Mouse (Mus musculus) olfactory bulb, adult 2 months (tissue): Measurements from ENCODE around the gene Atp23. TPM values are rescaled to one million over a fixed set of nuclear protein-coding genes. Genes with fewer than 3 reads are reported as not detected.
A peak's percentile ranks its signal among the peaks of the same experiment; 100 is the strongest.
"Not testable (repeated sequence)": the region's sequence is repeated elsewhere in the genome, so short reads cannot be mapped to it uniquely, and the experiment has no call there.

Experiments used
- H3K27ac ChIP-seq: fragments of 200-500 bp; 2 replicates; pipeline ENCODE4 v1.5.1; 2012; ENCODE audit warnings: low read depth, low read length; ENCODE audit not compliant: insufficient read depth
- H3K4me1 ChIP-seq: fragments of 200-500 bp; 2 replicates; pipeline ENCODE4 v1.6.1; 2012; ENCODE audit warnings: low read length; ENCODE audit not compliant: control insufficient read depth, insufficient read depth
- H3K4me3 ChIP-seq: fragments of 200-500 bp; 2 replicates; pipeline ENCODE4 v1.5.1; 2012; ENCODE audit warnings: mild to moderate bottlenecking, low read depth, low read length, moderate library complexity; ENCODE audit not compliant: insufficient read depth
- CTCF ChIP-seq: fragments of 200-500 bp; IDR thresholded peaks from 2 replicates; pipeline ENCODE4 v1.5.1; 2012; ENCODE audit warnings: low read depth, mild to moderate bottlenecking, low read length, moderate library complexity; ENCODE audit not compliant: insufficient read depth
- POLR2A ChIP-seq: fragments of 200-500 bp; IDR thresholded peaks from 2 replicates; pipeline ENCODE4 v1.6.1; 2012; ENCODE audit warnings: mild to moderate bottlenecking, low read depth, low read length, moderate library complexity; ENCODE audit not compliant: insufficient read depth
- WGBS: fragments of 180-500 bp; shearing (Covaris S2); methylation state at CpG from one replicate; pipeline ENCODE4 v1.1.7; 2018; 5-methylcytosine and 5-hydroxymethylcytosine counted together
- polyA plus RNA-seq: library from polyadenylated mRNA; stranded (reverse); fragments of >200 nt; gene quantifications from 2 replicates; pipeline ENCODE4 v1.2.4, GENCODE M21; 2012; ENCODE audit warnings: low replicate concordance; ENCODE audit not compliant: missing spikeins, insufficient read depth, insufficient read length

Atp23 gene
- polyA plus RNA-seq, 1 experiment: not detected

DNA sequence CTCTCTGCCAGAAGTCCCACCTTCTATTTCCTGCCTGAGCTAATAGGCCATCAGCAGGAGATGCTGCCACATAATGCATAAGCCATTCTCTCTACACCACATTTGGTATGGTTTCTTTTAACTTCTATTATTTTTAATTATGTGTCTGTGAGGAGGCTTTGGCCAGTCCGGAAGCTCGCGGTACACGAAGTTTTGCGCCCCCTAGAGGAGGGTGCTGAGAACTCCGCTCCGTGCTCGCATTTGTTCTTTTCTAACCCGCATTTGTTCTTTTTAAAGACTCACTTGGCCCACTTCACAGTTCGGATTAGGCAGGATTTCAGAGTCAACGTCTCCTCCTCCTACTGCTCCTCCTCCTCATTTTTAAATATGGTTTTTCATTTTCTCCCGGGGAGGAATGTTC is 56.5 kb downstream of the Atp23 start:
- Histone ChIP-seq H3K4me3 (no peak overlapping the region), H3K27ac (peak overlapping the region; percentile 53; the same call in 1 of the 2 replicates), H3K4me1 (peaks cover 5% of the 10 kb centered on the region; the same call in 1 of the 2 replicates)
- 16% methylated on average over 12 of the region's 12 CpGs for WGBS
- 0 out of 2 replicates have a peak, but pooled peaks have one; percentile 22 for TF ChIP-seq CTCF
- TF ChIP-seq POLR2A: no peak

DNA sequence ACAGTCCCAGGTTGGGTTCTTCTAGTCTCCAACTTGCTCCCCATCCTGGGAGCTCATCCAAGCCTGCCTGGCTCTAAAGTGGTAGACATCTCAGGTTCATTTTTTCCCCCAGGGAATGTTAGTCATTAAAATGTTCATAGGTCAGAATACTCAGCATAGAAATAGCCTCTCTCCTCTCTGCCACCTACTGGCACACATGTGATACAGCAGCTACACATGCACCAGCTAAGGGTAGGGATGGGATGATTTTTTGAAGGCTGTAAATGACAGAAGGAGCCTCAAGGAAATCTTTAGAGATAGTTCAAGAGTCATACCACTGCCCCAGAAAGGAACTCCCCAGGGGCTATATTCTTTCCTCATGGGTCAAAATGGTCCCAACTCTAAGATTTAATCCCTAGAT is 60.9 kb downstream of the Atp23 start:
- H3K4me1 ChIP-seq: peaks cover 2% of the 10 kb centered on the region; the same call in 1 of the 2 replicates
- TF ChIP-seq POLR2A: no peak
- no peak for TF ChIP-seq CTCF
- H3K27ac ChIP-seq: no peak overlapping the region
- no peak overlapping the region for H3K4me3 ChIP-seq

DNA sequence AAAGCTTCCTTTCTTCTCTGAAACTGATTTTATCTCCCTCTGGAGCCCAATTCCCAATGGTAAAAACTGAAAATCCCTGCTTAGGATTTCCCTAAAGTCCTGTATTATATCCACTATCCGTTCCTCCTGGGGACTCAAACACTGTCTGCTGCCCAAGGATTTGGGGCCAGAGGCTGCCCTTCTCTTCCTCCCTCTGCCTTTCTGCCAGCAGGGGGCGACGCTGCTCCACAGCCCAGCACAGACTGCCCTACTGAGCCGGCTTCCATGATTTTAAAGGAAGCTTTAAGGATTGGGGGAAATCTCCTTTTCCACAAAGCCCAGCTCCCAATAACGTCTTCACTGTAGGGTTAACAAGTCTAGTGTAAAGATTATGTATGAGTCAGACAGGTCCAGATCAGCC is 68.1 kb downstream of the Atp23 start:
- Histone ChIP-seq H3K4me3 (no peak overlapping the region), H3K4me1 (no peaks in the 10 kb centered on the region), H3K27ac (no peak overlapping the region)
- 38% methylated on average over 5 of the region's 5 CpGs for WGBS
- no peak; the same call in 1 of the 2 replicates for TF ChIP-seq CTCF
- no peak for TF ChIP-seq POLR2A

DNA sequence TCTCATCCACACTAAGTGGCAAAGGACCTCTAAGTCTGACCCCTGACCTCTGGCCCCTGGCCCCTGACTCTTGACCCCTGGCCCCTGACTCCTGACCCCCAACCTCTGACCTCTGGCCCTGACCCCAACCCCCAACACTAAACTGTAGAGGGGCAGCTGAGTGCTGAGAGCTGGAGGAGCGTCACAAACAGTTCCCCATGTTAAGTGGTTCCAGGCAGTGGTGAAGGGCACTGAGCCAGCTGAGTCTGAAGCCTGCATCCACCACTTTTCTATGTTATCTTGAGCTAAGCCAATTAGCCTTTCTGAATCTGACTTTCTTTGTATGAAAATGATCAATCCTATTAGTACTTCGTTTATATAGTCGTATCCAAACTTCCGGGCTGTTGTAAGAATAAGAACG is 69.8 kb downstream of the Atp23 start:
- Histone ChIP-seq H3K4me1 (no peaks in the 10 kb centered on the region), H3K27ac (no peak overlapping the region), H3K4me3 (no peak overlapping the region)
- TF ChIP-seq POLR2A (no peak), CTCF (no peak)
- 80% methylated on average over 5 of the region's 5 CpGs for WGBS

DNA sequence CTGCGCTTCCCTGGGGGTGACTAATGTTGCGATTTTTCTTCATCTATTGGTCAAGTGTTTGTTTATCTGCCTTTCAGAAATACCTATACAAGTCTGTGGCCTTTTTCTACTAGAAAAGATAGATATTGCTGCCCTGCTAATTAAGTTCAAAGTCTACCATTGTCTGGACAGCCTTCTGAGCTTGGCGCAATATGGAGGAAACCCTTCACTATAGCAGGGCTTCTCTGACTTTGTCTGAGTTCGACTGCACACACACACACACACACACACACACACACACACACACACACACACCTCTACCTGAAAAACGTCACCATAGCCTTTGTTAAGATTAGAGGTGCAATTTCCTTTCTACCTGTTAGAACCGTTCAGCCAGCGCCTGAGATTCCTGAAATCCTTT is 72.5 kb downstream of the Atp23 start:
- no peak overlapping the region for H3K27ac ChIP-seq
- H3K4me3 ChIP-seq: no peak overlapping the region
- no peaks in the 10 kb centered on the region for H3K4me1 ChIP-seq
- TF ChIP-seq POLR2A (no peak), CTCF (no peak)
- WGBS: 47% methylated on average over 7 of the region's 7 CpGs

DNA sequence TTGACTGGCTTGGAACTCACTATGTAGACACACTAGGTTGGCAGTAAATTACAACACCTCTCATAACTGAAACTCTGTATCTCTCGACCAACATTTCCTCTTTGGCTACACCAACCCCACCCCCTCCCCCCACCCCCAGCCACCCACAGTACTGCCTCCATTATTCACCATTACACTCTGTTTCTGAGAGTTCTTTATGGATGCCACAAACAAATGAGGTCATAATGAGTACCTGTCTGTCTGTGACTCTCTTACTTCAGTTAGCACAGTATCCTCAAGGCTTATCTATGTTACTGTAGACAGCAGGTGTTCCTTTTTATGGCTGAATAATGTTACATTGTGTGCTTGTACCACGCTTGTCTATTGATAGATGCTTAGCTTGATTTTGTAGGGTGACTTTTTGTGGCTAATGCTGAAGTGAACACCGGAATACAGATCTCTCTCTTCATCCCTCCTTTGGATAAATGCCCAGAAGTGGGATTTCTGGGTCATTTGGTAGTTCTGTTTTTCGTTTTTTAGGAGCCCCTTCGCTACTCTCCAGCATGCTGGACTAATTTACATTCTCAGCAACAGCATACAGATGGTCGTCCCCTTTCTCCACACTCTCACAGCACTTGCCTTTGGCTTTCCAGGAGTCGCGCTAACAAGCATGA is 73.1 kb downstream of the Atp23 start:
- WGBS: 29% methylated on average over 8 of the region's 8 CpGs
- no peak for TF ChIP-seq POLR2A
- TF ChIP-seq CTCF: no peak
- H3K4me1 ChIP-seq: no peaks in the 10 kb centered on the region

DNA sequence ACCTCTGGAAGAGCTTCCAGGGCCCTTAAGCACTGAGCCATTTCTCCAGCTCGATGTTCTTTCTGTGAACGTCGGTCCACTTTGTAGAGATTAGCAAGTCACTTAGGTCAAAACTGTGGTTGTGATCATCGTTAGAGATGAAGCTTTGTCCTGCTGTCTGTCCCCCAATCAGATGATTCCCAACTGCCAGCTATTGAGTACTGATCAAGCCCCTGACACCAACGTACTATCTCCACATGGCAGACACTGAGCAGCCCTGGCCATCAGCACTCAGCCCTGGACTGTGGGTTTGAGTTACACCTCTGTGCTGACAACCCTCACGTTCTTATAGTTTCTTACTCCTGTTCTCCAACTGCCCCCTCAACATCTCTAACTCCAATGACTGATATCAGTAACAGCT is 74.2 kb downstream of the Atp23 start:
- no peak for TF ChIP-seq POLR2A
- no peak for TF ChIP-seq CTCF
- whole genome bisulfite sequencing: 92% methylated on average over 6 of the region's 6 CpGs

More for the DNA sequence above, 73.1 kb downstream of the Atp23 start:
- no peak overlapping the region for H3K4me3 ChIP-seq
- no peak overlapping the region for H3K27ac ChIP-seq

DNA sequence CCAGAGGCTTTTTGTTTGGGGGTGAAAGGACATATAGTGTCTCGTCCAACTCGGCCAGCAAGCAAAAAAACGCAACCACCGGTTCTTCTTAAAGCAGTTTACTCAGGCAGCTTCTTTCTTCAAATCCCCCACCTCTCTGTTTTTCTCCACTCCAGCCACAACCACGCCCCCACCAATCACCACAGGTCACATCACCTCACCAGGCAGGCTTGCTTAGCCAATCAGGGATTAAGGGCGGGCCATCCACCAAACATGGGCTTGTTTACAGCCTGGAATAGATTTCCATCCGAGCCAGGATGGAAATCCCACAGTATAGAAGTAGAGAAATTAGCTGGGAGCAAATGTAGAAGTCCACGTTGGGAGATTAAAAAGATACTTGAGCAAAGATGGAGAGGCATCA is 74.9 kb downstream of the Atp23 start:
- H3K4me1 ChIP-seq, H3K27ac ChIP-seq, H3K4me3 ChIP-seq: not testable (repeated sequence)
- WGBS: 90% methylated on average over 8 of the region's 8 CpGs

More for the DNA sequence above, 74.2 kb downstream of the Atp23 start:
- Histone ChIP-seq H3K4me1 (no peaks in the 10 kb centered on the region), H3K4me3 (no peak overlapping the region), H3K27ac (no peak overlapping the region)

DNA sequence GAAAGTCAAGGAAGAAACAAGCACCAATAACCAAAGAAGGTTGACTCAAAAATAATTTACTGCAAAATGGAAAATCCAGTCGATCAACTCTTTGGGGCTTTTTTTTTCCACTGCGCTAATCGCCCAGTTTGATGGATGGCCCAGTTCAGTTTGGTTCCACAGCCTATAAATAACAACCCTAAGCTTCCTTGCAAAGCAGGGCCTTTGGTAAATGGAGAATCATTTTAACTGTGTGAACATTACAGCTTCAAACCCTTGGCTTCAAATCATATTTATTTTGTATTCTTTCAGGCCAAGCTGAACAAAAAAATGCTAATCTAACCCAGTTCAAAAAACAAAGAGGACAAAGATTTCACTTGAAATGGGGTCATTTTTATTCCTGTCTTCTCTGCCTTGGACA is 78.7 kb downstream of the Atp23 start:
- 46% methylated on average over 3 of the region's 3 CpGs for WGBS
- H3K4me3 ChIP-seq: no peak overlapping the region
- TF ChIP-seq CTCF (no peak), POLR2A (no peak)
- no peak overlapping the region for H3K27ac ChIP-seq
- H3K4me1 ChIP-seq: no peaks in the 10 kb centered on the region

Other genes with a start within 250 kb of the Atp23 start
- not detected in 2 replicates for gene Ctdsp2, start 77.4 kb upstream of the Atp23 start, polyA plus RNA-seq
- not detected in 2 replicates for gene Avil, start 99.4 kb upstream of the Atp23 start, polyA plus RNA-seq
- gene Tsfm, start 129.5 kb upstream of the Atp23 start, polyA plus RNA-seq: not detected in 2 replicates
- not detected in 2 replicates for gene Mettl1, start 140.1 kb upstream of the Atp23 start, polyA plus RNA-seq
- gene Eef1akmt3, start 140.2 kb upstream of the Atp23 start, polyA plus RNA-seq: not detected in 2 replicates
- not detected in 2 replicates for gene Cyp27b1, start 146.9 kb upstream of the Atp23 start, polyA plus RNA-seq
- gene March9, start 158.8 kb upstream of the Atp23 start, polyA plus RNA-seq: not detected in 2 replicates
- not detected in 2 replicates for gene Cdk4, start 162.2 kb upstream of the Atp23 start, polyA plus RNA-seq
- gene Tspan31, start 168.9 kb upstream of the Atp23 start, polyA plus RNA-seq: not detected in 2 replicates
- gene Agap2, start 173.9 kb upstream of the Atp23 start, polyA plus RNA-seq: 219 TPM in 1 of 2 replicates, not detected in the other
- gene Os9, start 219.8 kb upstream of the Atp23 start, polyA plus RNA-seq: 124 TPM in 1 of 2 replicates, not detected in the other